Mouse (Mus musculus) gastrocnemius, adult 8-10 months (tissue): ENCODE results near the gene Map3k12. TPM values are rescaled to one million over a fixed set of nuclear protein-coding genes. Genes with fewer than 3 reads are reported as not detected.

ENCODE experiments used
- DNase-seq, 2 experiments: peaks; one replicate each; pipeline ENCODE4 v3.0.0; 2022; ENCODE audit warnings: low spot score in 2 of 2
- total RNA-seq, 4 experiments: library from RNA; stranded (reverse); gene quantifications; 2 replicates each; pipeline ENCODE4 v1.2.4; 2022

Map3k12 gene
- total RNA-seq, 4 experiments from 2014 or later: 0.68 to 1.9 (median 1.5) TPM

- DNase-seq: no peak
These were observed 55.9 kb downstream of the Map3k12 start for GRCm38 (mm10) chr15:102460971-102461370.

GRCm38 (mm10) chr15:102460409-102460808 lies 56.5 kb downstream of the Map3k12 start:
- DNase-seq: no peak

DNA sequence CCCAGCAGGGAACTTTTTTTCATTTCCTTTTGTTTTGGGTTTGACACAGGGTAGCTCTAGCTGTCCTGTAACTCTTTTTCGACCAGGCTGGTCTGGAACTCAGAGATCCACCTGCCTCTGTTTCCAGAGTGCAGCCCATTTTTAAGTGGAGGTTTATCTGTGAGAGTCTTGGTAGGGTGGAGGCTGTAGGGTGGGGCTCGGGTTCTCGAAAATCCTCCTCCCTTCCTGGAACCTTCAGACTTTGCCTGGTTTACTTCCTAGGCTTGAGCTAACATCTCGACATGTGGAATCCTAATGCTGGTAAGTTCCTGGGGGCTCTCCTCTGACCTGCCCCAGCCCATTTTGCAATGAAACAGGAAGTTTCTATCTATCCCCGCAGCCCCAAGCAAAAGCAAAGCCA lies 57.0 kb downstream of the Map3k12 start:
- no peak for DNase-seq

GRCm38 (mm10) chr15:102459381-102459780 lies 57.5 kb downstream of the Map3k12 start:
- no peak for DNase-seq

DNA sequence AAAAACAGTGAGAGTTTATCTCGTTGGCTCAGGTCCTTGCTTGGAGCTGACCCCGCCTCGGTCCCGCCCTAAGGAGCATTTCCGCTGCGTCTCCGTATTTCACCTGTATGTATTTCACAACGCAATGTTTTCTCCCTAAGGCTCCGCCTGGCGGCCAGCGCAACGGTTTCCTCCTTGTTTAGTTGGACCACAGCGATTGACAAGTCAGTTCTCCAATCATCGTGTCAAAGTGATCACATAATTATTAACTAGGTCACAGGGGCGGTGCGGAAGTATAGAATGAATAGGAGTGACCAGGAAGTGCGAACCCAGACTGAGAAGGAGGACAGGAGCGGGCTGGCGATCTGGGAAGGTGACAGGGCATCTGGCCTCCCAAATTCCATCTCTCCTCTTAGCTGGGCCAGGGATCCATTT lies 58.0 kb downstream of the Map3k12 start, which contains the start of gene Prr13:
Gene Prr13, plus strand, starts transcription at position 125 of the 414 bp plus-strand sequence.
- peak; percentile 82 to 87 for DNase-seq

DNA sequence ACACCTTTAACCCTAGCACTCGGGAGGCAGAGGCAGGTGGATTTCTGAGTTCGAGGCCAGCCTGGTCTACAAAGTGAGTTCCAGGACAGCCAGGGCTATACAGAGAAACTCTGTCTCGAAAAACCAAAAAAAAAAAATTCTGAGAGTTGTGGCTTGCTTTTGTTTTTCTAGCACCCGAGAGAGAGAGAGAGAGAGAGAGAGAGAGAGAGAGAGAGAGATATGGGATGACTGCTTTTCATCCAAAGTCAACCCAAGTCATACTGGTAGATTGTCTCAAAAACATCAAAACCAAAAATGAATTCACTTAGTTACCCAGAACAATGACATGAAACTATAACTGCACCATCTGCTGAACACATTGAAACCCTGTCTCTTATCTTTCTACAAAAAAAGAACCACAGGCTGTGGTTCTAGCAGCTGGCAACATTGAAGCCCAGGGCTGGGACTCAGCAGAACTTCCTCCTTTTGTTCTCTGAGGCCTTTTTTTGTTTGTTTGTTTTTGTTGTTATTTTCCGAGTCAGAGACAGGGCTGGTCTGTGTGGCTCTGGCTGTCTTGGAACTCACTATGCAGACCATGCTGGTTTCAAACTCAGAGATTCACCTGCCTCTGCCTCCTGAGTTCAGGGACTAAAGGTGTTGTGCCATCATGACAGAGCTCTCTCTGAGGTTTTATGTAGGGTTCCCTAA lies 58.7 kb downstream of the Map3k12 start:
- no peak for DNase-seq

- no peak for DNase-seq
These were observed 60.9 kb downstream of the Map3k12 start for GRCm38 (mm10) chr15:102455993-102456392.

- peak; percentile 38 to 50 for DNase-seq
These were observed 65.0 kb downstream of the Map3k12 start for GRCm38 (mm10) chr15:102451666-102452430.

DNA sequence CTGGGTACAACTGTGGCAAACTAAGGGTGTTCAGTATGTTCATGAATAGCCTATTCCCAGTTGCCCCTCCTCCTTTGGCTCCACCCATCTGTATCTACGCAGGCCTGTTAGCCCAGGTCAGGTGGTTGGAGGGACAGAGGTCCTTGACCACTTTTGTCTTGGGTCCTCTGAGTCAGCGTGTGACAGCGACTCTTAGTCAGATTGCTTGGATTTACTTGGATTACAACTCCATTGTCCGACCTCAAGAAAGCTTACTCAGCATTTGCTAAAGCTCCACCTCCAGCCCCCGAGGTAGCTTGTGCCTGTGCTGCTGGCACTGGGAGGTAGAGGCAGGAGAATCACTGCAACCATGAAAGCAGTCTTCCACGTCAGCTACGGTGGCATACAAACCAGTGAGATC lies 65.9 kb downstream of the Map3k12 start:
- no peak for DNase-seq

DNA sequence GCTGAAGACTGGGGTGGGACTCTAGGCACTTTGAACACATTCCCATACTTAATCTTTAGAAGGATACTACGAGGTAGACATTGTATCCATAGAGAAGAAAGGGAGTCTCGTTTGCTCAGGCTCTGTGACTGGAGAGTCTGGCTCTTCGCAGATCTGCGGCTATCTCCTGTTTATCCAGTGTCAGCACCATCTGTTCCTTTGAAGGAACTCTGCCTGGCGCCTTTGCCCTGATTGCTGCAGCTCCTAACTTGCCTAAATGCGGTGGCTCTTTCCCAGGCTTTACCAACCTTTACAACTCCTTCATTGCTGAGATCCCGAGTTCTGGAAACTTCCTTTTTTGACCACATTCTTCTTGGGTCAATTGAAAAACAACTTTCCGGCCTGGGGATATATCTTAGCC lies 67.5 kb downstream of the Map3k12 start:
- DNase-seq: no peak

Other genes with a start within 250 kb of the Map3k12 start
- not detected for gene Gm9918, start 246.5 kb downstream of the Map3k12 start, total RNA-seq
- 10 to 100 TPM; 14.9 to 17.3 (median 15.7) TPM for gene Mfsd5, start 237.6 kb downstream of the Map3k12 start, total RNA-seq
- gene Espl1, start 220.8 kb downstream of the Map3k12 start, total RNA-seq: under 1 TPM in 3 of 4 experiments, not detected in 1; 0.07 to 0.58 (median 0.21) TPM
- gene Pfdn5, start 190.9 kb downstream of the Map3k12 start, total RNA-seq: 100 to 1,000 TPM; 260 to 281 (median 273) TPM
- gene Myg1, start 185.4 kb downstream of the Map3k12 start, total RNA-seq: 10 to 100 TPM; 17.5 to 21.6 (median 18.9) TPM
- gene Aaas, start 166.3 kb downstream of the Map3k12 start, total RNA-seq: 1 to 10 TPM; 5.3 to 7.5 (median 6.8) TPM
- not detected for gene Sp7, start 149.9 kb downstream of the Map3k12 start, total RNA-seq
- gene Sp1, start 110.9 kb downstream of the Map3k12 start, total RNA-seq: 10 to 100 TPM; 17.9 to 22.2 (median 20.5) TPM
- 10 to 100 TPM in 3 of 4 experiments, 1 to 10 TPM in 1; 9.9 to 14.2 (median 11.7) TPM for gene Amhr2, start 71.7 kb downstream of the Map3k12 start, total RNA-seq
- gene Prr13, start 58.0 kb downstream of the Map3k12 start, total RNA-seq: 10 to 100 TPM; 16.4 to 22.3 (median 20.2) TPM
- 100 to 1,000 TPM; 379 to 451 (median 385) TPM for gene Pcbp2, start 46.5 kb downstream of the Map3k12 start, total RNA-seq
- not detected for gene Gm10337, start 13.3 kb downstream of the Map3k12 start, total RNA-seq
- gene Tarbp2, start 1.1 kb upstream of the Map3k12 start, total RNA-seq: 10 to 100 TPM; 29.0 to 40.3 (median 35.2) TPM
- gene Npff, start 7.9 kb upstream of the Map3k12 start, total RNA-seq: 1 to 10 TPM in 2 of 4 experiments, under 1 TPM in 2; 0.82 to 1.5 (median 1.1) TPM
- gene Gm28047, start 108.0 kb upstream of the Map3k12 start, total RNA-seq: 1 to 10 TPM in 3 of 4 experiments, not detected in 1; 1.1 to 1.8 (median 1.8) TPM
- gene Atf7, start 108.4 kb upstream of the Map3k12 start, total RNA-seq: 10 to 100 TPM; 42.4 to 57.5 (median 51.7) TPM
- 10 to 100 TPM; 12.4 to 33.5 (median 21.7) TPM for gene Atp5g2, start 155.3 kb upstream of the Map3k12 start, total RNA-seq
- gene Calcoco1, start 205.1 kb upstream of the Map3k12 start, total RNA-seq: 10 to 100 TPM; 65.5 to 80.9 (median 72.9) TPM